Mouse (Mus musculus) hindbrain, embryonic 16.5 days (tissue): ENCODE measurements around the gene Rgs10. TPM values are rescaled to one million over a fixed set of nuclear protein-coding genes. Genes with fewer than 3 reads are reported as not detected.

Source experiments
- ATAC-seq: fragments of 200-750 bp; cut with Nextera tagmentation; 2 replicates; pipeline ENCODE4 v1.8.0; 2017; ENCODE audit warnings: moderate TSS enrichment, moderate library complexity
- H3K27ac ChIP-seq: fragments of 300-500 bp; sonication (generic); 2 replicates; pipeline ENCODE4 v1.5.1; 2014; ENCODE audit warnings: low read depth, mild to moderate bottlenecking, control low read depth, low read length, moderate library complexity
- H3K27me3 ChIP-seq: fragments of 300-500 bp; sonication (generic); replicated peaks from 2 replicates; pipeline ENCODE4 v1.6.1; 2014; ENCODE audit warnings: low read length; ENCODE audit not compliant: control insufficient read depth, insufficient read depth
- H3K36me3 ChIP-seq: fragments of 300-500 bp; sonication (generic); 2 replicates; pipeline ENCODE4 v1.6.1; 2014; ENCODE audit warnings: mild to moderate bottlenecking, low read length, moderate library complexity, mixed read lengths; ENCODE audit not compliant: control insufficient read depth, insufficient read depth
- H3K4me1 ChIP-seq: fragments of 300-500 bp; sonication (generic); 2 replicates; pipeline ENCODE4 v1.6.1; 2014; ENCODE audit warnings: low read depth, low read length; ENCODE audit not compliant: control insufficient read depth, insufficient read depth
- H3K4me2 ChIP-seq: fragments of 300-500 bp; sonication (generic); 2 replicates; pipeline ENCODE4 v1.6.1; 2014; ENCODE audit warnings: mild to moderate bottlenecking, low read length, control low read depth, moderate library complexity
- H3K4me3 ChIP-seq: fragments of 300-500 bp; sonication (generic); 2 replicates; pipeline ENCODE4 v1.5.1; 2014; ENCODE audit warnings: mild to moderate bottlenecking, low read length, control low read depth, moderate library complexity
- H3K9ac ChIP-seq: fragments of 300-500 bp; sonication (generic); 2 replicates; pipeline ENCODE4 v1.6.1; 2014; ENCODE audit warnings: low read depth, mild to moderate bottlenecking, control low read depth, low read length, moderate library complexity
- H3K9me3 ChIP-seq: fragments of 300-500 bp; sonication (generic); 2 replicates; pipeline ENCODE4 v1.6.1; 2014; ENCODE audit warnings: mild to moderate bottlenecking, low read length, moderate library complexity; ENCODE audit not compliant: control insufficient read depth
- WGBS: fragments of 180-500 bp; shearing (Covaris S2); extraction: QIAGEN DNeasy Blood & Tissue Kit; methylation state at CpG from one replicate; pipeline ENCODE4 v1.1.7; 2014; 5-methylcytosine and 5-hydroxymethylcytosine counted together
- polyA plus RNA-seq: library from polyadenylated mRNA; unstranded; fragments of >200 nt; fragmentation: Nextera tagmentation; extraction: Ambion mirVana; gene quantifications from 2 replicates; pipeline ENCODE4 v1.2.1, GENCODE M21; 2015

Gene Rgs10
- polyA plus RNA-seq, 1 experiment from 2014 or later: 82.4 TPM

GRCm38 (mm10) chr7:128369366-128369765 is 49.2 kb downstream of the Rgs10 start:
- WGBS: 78% methylated on average over 12 of the region's 12 CpGs
- H3K4me3 ChIP-seq: no peak overlapping the region

GRCm38 (mm10) chr7:128368828-128369227 is 49.7 kb downstream of the Rgs10 start:
- Histone ChIP-seq H3K27ac (no peak overlapping the region), H3K4me2 (no peak overlapping the region), H3K4me1 (no peaks in the 10 kb centered on the region), H3K27me3 (no peaks in the 10 kb centered on the region), H3K9me3 (no peaks in the 10 kb centered on the region), H3K9ac (no peak overlapping the region), H3K4me3 (no peak overlapping the region), H3K36me3 (peaks cover 5% of the 10 kb centered on the region; the same call in 1 of the 2 replicates)
- 97% methylated on average over 6 of the region's 6 CpGs for WGBS
- ATAC-seq: no peak

More at GRCm38 (mm10) chr7:128369366-128369765, 49.2 kb downstream of the Rgs10 start:
- Histone ChIP-seq H3K27me3 (no peaks in the 10 kb centered on the region), H3K4me1 (no peaks in the 10 kb centered on the region), H3K4me2 (no peak overlapping the region), H3K9me3 (no peaks in the 10 kb centered on the region), H3K9ac (no peak overlapping the region), H3K36me3 (peaks cover 5% of the 10 kb centered on the region; the same call in 1 of the 2 replicates), H3K27ac (no peak overlapping the region)
- ATAC-seq: no peak

DNA sequence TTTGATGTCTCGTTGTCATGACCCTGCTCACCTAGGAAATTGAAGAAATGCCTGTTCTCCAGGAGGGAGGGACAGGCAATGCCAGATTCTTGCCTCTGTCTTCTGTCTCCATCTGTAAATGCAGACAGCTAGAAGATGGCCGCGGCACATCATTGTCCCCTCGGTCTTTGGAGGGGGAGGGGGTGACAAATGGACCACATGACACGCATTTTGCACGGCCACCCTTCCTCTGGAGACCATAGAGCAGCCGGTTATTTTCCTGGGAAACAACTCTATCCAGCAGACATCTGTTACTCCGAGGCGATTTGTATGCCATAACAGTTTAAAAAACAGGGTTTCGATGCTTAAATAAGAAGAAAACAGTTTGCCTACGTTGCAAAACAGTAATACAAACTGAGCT is 51.9 kb downstream of the Rgs10 start:
- Histone ChIP-seq H3K9me3 (no peaks in the 10 kb centered on the region), H3K27me3 (no peaks in the 10 kb centered on the region), H3K4me3 (no peak overlapping the region), H3K27ac (no peak overlapping the region), H3K9ac (no peak overlapping the region), H3K36me3 (no peaks in the 10 kb centered on the region), H3K4me2 (peak overlapping the region; percentile 5; the same call in 1 of the 2 replicates), H3K4me1 (no peaks in the 10 kb centered on the region)
- no peak for ATAC-seq
- WGBS: 45% methylated on average over 11 of the region's 11 CpGs

DNA sequence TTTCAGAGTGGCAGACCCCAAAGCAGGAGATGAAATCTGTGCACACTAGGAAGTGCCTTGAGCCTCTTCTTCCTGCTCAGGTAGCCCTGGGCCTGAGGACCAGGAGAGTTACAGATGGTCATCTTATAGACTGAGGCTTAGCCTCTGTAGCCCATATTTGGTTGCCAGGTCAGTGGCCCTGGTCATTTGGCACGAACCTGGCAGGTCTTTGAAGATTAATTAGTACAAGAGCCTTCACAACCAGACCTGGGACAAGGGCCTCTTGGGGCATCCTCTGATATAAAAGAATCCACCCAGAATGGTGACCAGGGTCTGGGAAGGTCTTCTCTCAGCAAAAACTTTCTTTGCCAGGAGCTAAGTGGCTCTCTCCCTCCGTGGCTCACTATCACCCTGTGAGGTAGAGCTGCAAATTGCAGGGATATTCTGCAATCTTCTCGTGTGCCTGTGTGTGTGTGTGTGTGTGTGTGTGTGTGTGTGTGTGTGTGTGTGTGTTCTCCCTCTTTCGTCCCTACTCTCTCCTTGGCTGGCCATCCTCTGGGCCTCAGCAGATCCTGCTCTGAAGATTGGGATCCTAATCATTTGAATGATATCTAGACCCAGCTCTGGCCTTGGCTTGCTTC is 53.4 kb downstream of the Rgs10 start:
- Histone ChIP-seq H3K36me3 (no peaks in the 10 kb centered on the region), H3K9me3 (no peaks in the 10 kb centered on the region), H3K27ac (no peak overlapping the region), H3K27me3 (no peaks in the 10 kb centered on the region), H3K9ac (no peak overlapping the region), H3K4me2 (no peak overlapping the region), H3K4me1 (no peaks in the 10 kb centered on the region), H3K4me3 (no peak overlapping the region)
- ATAC-seq: no peak
- WGBS: 73% methylated on average over 4 of the region's 4 CpGs

GRCm38 (mm10) chr7:128364526-128364925 is 54.0 kb downstream of the Rgs10 start:
- Histone ChIP-seq H3K27ac (no peak overlapping the region), H3K9me3 (no peaks in the 10 kb centered on the region), H3K36me3 (no peaks in the 10 kb centered on the region), H3K9ac (no peak overlapping the region), H3K4me3 (no peak overlapping the region), H3K4me2 (no peak overlapping the region), H3K4me1 (no peaks in the 10 kb centered on the region), H3K27me3 (no peaks in the 10 kb centered on the region)
- 92% methylated on average over 11 of the region's 11 CpGs for WGBS
- ATAC-seq: no peak

DNA sequence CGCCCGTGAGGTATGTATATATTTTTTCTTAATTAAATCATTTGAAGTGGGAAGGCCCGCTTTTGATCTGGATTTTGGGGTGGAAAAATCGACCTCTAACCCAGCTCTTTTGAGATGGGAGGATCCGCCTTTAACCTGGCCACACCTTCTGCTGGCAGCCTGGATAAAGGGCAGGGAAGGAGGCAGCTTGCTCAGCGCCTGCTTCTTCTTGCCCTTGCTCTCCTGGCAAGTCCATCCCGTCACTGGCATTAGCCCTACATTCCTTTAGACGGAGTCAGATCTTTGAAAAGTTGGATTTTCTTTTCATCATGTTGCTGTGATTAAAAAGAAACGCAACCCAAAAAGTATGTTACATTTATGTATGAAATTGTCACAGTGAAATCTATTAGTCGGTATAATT is 54.8 kb downstream of the Rgs10 start:
- no peak overlapping the region for H3K9ac ChIP-seq
- 73% methylated on average over 10 of the region's 10 CpGs for WGBS
- ATAC-seq: no peak

DNA sequence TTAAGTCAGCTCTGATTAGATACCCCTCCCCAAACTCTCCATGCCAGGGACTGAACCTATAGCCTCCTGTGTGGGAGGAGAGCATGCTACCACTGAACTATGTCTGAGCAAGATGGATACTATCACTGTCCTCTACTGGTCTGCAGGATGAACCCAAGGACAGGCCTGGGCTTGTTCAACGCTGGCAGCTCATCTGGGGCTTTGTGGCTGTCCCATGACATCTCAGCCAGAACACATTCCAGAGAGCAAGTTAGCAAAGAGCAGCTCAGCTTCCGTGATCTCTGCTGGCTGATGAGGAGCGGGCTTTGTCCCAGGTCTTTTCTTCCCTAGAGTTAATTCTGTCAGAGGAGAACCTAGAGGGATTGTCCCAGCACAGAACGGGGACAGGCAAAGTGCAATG is 55.6 kb downstream of the Rgs10 start:
- Histone ChIP-seq H3K4me2 (no peak overlapping the region), H3K36me3 (no peaks in the 10 kb centered on the region), H3K9ac (no peak overlapping the region), H3K9me3 (no peaks in the 10 kb centered on the region), H3K27me3 (no peaks in the 10 kb centered on the region), H3K4me3 (no peak overlapping the region), H3K27ac (no peak overlapping the region), H3K4me1 (no peaks in the 10 kb centered on the region)
- 75% methylated on average over 4 of the region's 4 CpGs for WGBS
- no peak for ATAC-seq

More for the DNA sequence above, 54.8 kb downstream of the Rgs10 start:
- Histone ChIP-seq H3K27me3 (no peaks in the 10 kb centered on the region), H3K9me3 (no peaks in the 10 kb centered on the region), H3K4me2 (no peak overlapping the region), H3K4me3 (no peak overlapping the region), H3K4me1 (no peaks in the 10 kb centered on the region), H3K27ac (no peak overlapping the region), H3K36me3 (no peaks in the 10 kb centered on the region)

GRCm38 (mm10) chr7:128359741-128360140 is 58.8 kb downstream of the Rgs10 start:
- Histone ChIP-seq H3K36me3 (no peaks in the 10 kb centered on the region), H3K9me3 (no peaks in the 10 kb centered on the region), H3K27ac (no peak overlapping the region), H3K4me1 (no peaks in the 10 kb centered on the region), H3K27me3 (no peaks in the 10 kb centered on the region), H3K4me2 (no peak overlapping the region), H3K4me3 (no peak overlapping the region), H3K9ac (no peak overlapping the region)
- ATAC-seq: no peak
- WGBS: 83% methylated on average over 9 of the region's 9 CpGs

DNA sequence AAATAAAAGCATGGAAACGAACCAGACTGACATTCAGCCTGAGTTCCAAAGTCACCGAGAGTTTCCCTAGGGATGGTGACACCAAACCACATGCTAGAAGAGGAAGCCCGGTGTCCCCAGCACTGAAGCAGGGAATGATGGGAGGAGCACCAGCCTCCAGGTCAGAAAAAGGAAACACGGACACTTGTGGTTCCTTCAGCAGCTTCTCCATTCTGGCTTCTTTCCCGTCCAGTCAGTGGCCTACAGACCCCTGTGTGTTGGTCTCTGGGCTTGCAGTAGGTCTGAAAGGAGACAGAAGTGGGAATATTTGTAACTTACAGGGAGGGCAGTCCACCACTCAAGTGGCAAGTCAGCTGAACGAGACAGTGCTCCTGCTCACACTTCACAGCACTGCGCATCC is 59.4 kb downstream of the Rgs10 start:
- Histone ChIP-seq H3K27me3 (no peaks in the 10 kb centered on the region), H3K9ac (no peak overlapping the region), H3K27ac (no peak overlapping the region), H3K4me2 (no peak overlapping the region), H3K9me3 (no peaks in the 10 kb centered on the region), H3K36me3 (no peaks in the 10 kb centered on the region), H3K4me1 (no peaks in the 10 kb centered on the region), H3K4me3 (no peak overlapping the region)
- ATAC-seq: no peak
- WGBS: 81% methylated on average over 7 of the region's 7 CpGs
